Mouse (Mus musculus) cerebellum, adult 2 months (tissue): ENCODE results near the gene Cplx3.

Experiments
- CTCF ChIP-seq: fragments of 200-500 bp; IDR thresholded peaks from 2 replicates; pipeline ENCODE4 v1.5.1; 2011; ENCODE audit warnings: low read depth, mild to moderate bottlenecking, control low read depth, low read length, moderate library complexity, borderline replicate concordance; ENCODE audit not compliant: insufficient read depth
- POLR2A ChIP-seq: fragments of 200-500 bp; IDR thresholded peaks from 2 replicates; pipeline ENCODE4 v1.6.1; 2011; ENCODE audit warnings: low read length, control low read depth, borderline replicate concordance; ENCODE audit not compliant: insufficient read depth

GRCm38 (mm10) chr9:57602098-57602497, 4.0 kb downstream of the Cplx3 start:
- TF ChIP-seq CTCF (no peak), POLR2A (no peak)
